Mouse (Mus musculus) megakaryocyte, embryonic 14.5 days (primary cell): ENCODE data around the gene Mndal.
"Not testable (repeated sequence)": the region's sequence is repeated elsewhere in the genome, so short reads cannot be mapped to it uniquely, and the experiment has no call there.

Experiments
- FLI1 ChIP-seq: IDR thresholded peaks from 2 replicates; pipeline ENCODE4 v1.6.1; 2012; ENCODE audit warnings: low read length, inconsistent platforms, mixed read lengths
- GATA1 ChIP-seq: IDR thresholded peaks from 3 replicates; pipeline ENCODE4 v1.6.1; 2012; ENCODE audit warnings: mixed read lengths, low read length, inconsistent platforms, borderline replicate concordance

GRCm38 (mm10) chr1:173919279-173919678, 23.0 kb downstream of the Mndal start:
- TF ChIP-seq GATA1, FLI1: not testable (repeated sequence)
